ENCODE assay signal across 23 mouse cellular contexts in the genomic region with DNA sequence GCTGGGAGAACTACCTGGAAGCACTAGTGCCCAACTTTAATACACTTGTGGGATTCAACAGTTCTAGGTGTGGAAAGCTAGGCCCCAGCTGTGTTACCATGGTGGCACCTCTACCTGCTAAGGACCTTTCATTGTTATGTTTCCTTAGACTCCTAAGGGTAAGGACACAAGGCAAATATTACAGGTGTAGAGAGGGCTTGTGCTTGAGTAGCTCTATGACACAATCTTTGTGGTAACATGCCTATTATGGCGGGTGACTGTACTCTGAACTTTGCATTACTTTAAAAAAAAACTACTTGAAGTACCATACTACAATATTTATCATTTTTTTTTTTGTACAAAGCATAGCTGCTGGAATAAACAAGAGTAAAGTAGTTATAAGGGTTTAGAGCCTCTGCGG.
"Had no signal": no experiment of that assay in that cellular context is flagged by ENCODE, and none has a peak within 500 bp of the region (broad histone marks: within the 10 kb centered on the region; RNA-seq: fewer than 3 reads in every experiment).

No protein-coding gene starts in this region.

- DNase-seq: kidney, adult 11 months; kidney, adult 8-10 months; kidney, postnatal 10 days; kidney, postnatal 36 days; liver; lung, embryonic 14.5 days; retina, postnatal 1 day; right cerebral cortex, postnatal 25 days; spleen, adult 18-20 months; thymus, adult 18-20 months; thymus, postnatal 36 days had no signal

- H3K27ac ChIP-seq: intestine, embryonic 15.5 days; kidney, embryonic 15.5 days; limb, embryonic 10.5 days; limb, embryonic 13.5 days; liver, embryonic 12.5 days; liver, embryonic 15.5 days; midbrain, embryonic 10.5 days; midbrain, embryonic 13.5 days; neural tube, embryonic 13.5 days; stomach, embryonic 15.5 days had no signal

- H3K4me3 ChIP-seq: intestine, embryonic 15.5 days; kidney, embryonic 15.5 days; limb, embryonic 10.5 days; limb, embryonic 13.5 days; liver, embryonic 12.5 days; liver, embryonic 15.5 days; megakaryocyte, embryonic 14.5 days; midbrain, embryonic 10.5 days; midbrain, embryonic 13.5 days; myocyte; neural tube, embryonic 13.5 days; stomach, embryonic 15.5 days had no signal
